Mouse (Mus musculus): Measurements from ENCODE around the gene Mst1.

The Mst1 gene

GRCm38 (mm10) chr9:108080168-108080567 lies at the start of gene Mst1:
Mst1 (plus strand) TSS chr9:108080436.
- no peak for DNase-seq (ENCODE audit: low spot score in 2 of 2)

- DNase-seq (ENCODE audit: low spot score in 2 of 2): no peak
Observed at GRCm38 (mm10) chr9:108032126-108032525, 48.1 kb upstream of the Mst1 start.

- DNase-seq (ENCODE audit: low spot score in 2 of 2): no peak
Observed at GRCm38 (mm10) chr9:108035331-108036156, 44.7 kb upstream of the Mst1 start.

GRCm38 (mm10) chr9:108044751-108045492 lies 35.3 kb upstream of the Mst1 start:
- DNase-seq (ENCODE audit: low spot score in 2 of 2): no peak

- DNase-seq (ENCODE audit: low spot score in 2 of 2): no peak
Observed at GRCm38 (mm10) chr9:108046582-108046981, 33.7 kb upstream of the Mst1 start.

GRCm38 (mm10) chr9:108047601-108048565 lies 32.4 kb upstream of the Mst1 start:
- no peak for DNase-seq (ENCODE audit: low spot score in 2 of 2)

- DNase-seq (ENCODE audit: low spot score in 2 of 2): no peak
Observed at GRCm38 (mm10) chr9:108048566-108048955, 31.7 kb upstream of the Mst1 start.

GRCm38 (mm10) chr9:108049016-108049455 lies 31.2 kb upstream of the Mst1 start, which contains the start of gene Gmppb:
Gmppb (plus strand) TSS chr9:108049242.
- peak; percentile 96 for DNase-seq (ENCODE audit: low spot score in 2 of 2)

GRCm38 (mm10) chr9:108049561-108050251 lies 30.5 kb upstream of the Mst1 start:
- no peak for DNase-seq (ENCODE audit: low spot score in 2 of 2)

- no peak for DNase-seq (ENCODE audit: low spot score in 2 of 2)
Observed at GRCm38 (mm10) chr9:108051184-108051930, 28.9 kb upstream of the Mst1 start.

GRCm38 (mm10) chr9:108051931-108052220 lies 28.4 kb upstream of the Mst1 start:
- no peak for DNase-seq (ENCODE audit: low spot score in 2 of 2)

GRCm38 (mm10) chr9:108052411-108052810 lies 27.8 kb upstream of the Mst1 start:
- no peak for DNase-seq (ENCODE audit: low spot score in 2 of 2)

GRCm38 (mm10) chr9:108052885-108053664 lies 27.2 kb upstream of the Mst1 start, which contains the start of gene Amigo3:
Amigo3 (plus strand) TSS chr9:108053159.
- DNase-seq (ENCODE audit: low spot score in 2 of 2): peak; percentile 95 to 98

- DNase-seq (ENCODE audit: low spot score in 2 of 2): no peak
Observed at GRCm38 (mm10) chr9:108053665-108054225, 26.5 kb upstream of the Mst1 start.

GRCm38 (mm10) chr9:108054331-108055040 lies 25.8 kb upstream of the Mst1 start:
- DNase-seq (ENCODE audit: low spot score in 2 of 2): no peak

GRCm38 (mm10) chr9:108055061-108055460 lies 25.2 kb upstream of the Mst1 start:
- DNase-seq (ENCODE audit: low spot score in 2 of 2): no peak

- no peak for DNase-seq (ENCODE audit: low spot score in 2 of 2)
Observed at GRCm38 (mm10) chr9:108055661-108056237, 24.5 kb upstream of the Mst1 start.
